Mouse (Mus musculus) hindbrain, embryonic 14.5 days (tissue): ENCODE measurements around the gene Itpr1. TPM values are rescaled to one million over a fixed set of nuclear protein-coding genes. Genes with fewer than 3 reads are reported as not detected.

Experiments used
- ATAC-seq: fragments of 200-750 bp; cut with Nextera tagmentation; 2 replicates; pipeline ENCODE4 v1.8.0; 2017; ENCODE audit warnings: moderate number of reproducible peaks, mild to moderate bottlenecking, moderate TSS enrichment, moderate library complexity; ENCODE audit not compliant: low FRiP score
- DNase-seq: peaks from one replicate; pipeline ENCODE4 v3.0.0-alpha.2; 2015; ENCODE audit warnings: low spot score
- H3K27ac ChIP-seq: fragments of 300-500 bp; sonication (generic); 2 replicates; pipeline ENCODE4 v1.5.1; 2014; ENCODE audit warnings: mild to moderate bottlenecking, moderate library complexity
- H3K27me3 ChIP-seq: fragments of 300-500 bp; sonication (generic); 2 replicates; pipeline ENCODE4 v1.6.1; 2014; ENCODE audit warnings: mild to moderate bottlenecking, low read length, mixed read lengths; ENCODE audit not compliant: control insufficient read depth, insufficient read depth
- H3K36me3 ChIP-seq: fragments of 300-500 bp; sonication (generic); replicated peaks from 2 replicates; pipeline ENCODE4 v1.6.1; 2014; ENCODE audit not compliant: control insufficient read depth, insufficient read depth
- H3K4me1 ChIP-seq: fragments of 300-500 bp; sonication (generic); replicated peaks from 2 replicates; pipeline ENCODE4 v1.6.1; 2014; ENCODE audit warnings: antibody characterized with exemption, low read length, mixed read lengths; ENCODE audit not compliant: control insufficient read depth, insufficient read depth
- H3K4me2 ChIP-seq: fragments of 300-500 bp; sonication (generic); replicated peaks from 2 replicates; pipeline ENCODE4 v1.6.1; 2014; ENCODE audit warnings: mild to moderate bottlenecking, moderate library complexity
- H3K4me3 ChIP-seq: fragments of 300-500 bp; sonication (generic); replicated peaks from 2 replicates; pipeline ENCODE4 v1.5.1; 2014; ENCODE audit warnings: mild to moderate bottlenecking, low read length
- H3K9ac ChIP-seq: fragments of 300-500 bp; sonication (generic); 2 replicates; pipeline ENCODE4 v1.6.1; 2014
- H3K9me3 ChIP-seq: fragments of 300-500 bp; sonication (generic); 2 replicates; pipeline ENCODE4 v1.6.1; 2016; ENCODE audit warnings: low read length; ENCODE audit not compliant: control insufficient read depth
- WGBS: fragments of 180-500 bp; shearing (Covaris S2); extraction: QIAGEN DNeasy Blood & Tissue Kit; methylation state at CpG from one replicate; pipeline ENCODE4 v1.1.7; 2014; 5-methylcytosine and 5-hydroxymethylcytosine counted together
- polyA plus RNA-seq: library from polyadenylated mRNA; unstranded; fragments of >200 nt; fragmentation: Nextera tagmentation; extraction: Ambion mirVana; gene quantifications from 2 replicates; pipeline ENCODE4 v1.2.1, GENCODE M21; 2014

Gene Itpr1
- polyA plus RNA-seq, 1 experiment from 2014 or later: 6.5 TPM

DNA sequence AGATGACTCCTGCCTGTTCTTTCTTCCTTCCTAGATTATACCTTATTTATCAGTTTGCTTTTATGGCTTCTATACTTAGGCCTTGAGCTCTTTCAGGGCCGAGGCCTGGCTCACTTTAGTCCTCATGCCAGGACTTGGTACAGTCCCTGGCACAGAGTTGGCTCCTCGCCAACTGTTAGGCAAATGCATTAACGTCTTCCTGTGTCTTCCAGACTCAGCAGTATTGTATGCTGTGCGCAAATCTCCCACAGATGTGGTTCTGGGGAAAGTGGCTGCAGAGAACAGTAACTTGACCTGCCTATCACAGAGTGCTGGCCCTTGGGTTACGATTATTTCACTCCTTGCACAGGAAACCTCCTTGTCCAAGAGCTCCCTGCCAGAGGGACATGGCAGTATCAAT is 27.9 kb downstream of the Itpr1 start:
- Histone ChIP-seq H3K27me3 (no peaks in the 10 kb centered on the region), H3K27ac (peak overlapping the region; percentile 33), H3K4me2 (no peak overlapping the region), H3K4me1 (0 out of 2 replicates have a peak, but pooled peaks cover 2% of the 10 kb centered on the region), H3K4me3 (no peak overlapping the region), H3K9me3 (no peaks in the 10 kb centered on the region), H3K9ac (no peak overlapping the region), H3K36me3 (no peaks in the 10 kb centered on the region)
- WGBS: 59% methylated on average over 5 of the region's 5 CpGs
- ATAC-seq (no peak), DNase-seq (no peak)

DNA sequence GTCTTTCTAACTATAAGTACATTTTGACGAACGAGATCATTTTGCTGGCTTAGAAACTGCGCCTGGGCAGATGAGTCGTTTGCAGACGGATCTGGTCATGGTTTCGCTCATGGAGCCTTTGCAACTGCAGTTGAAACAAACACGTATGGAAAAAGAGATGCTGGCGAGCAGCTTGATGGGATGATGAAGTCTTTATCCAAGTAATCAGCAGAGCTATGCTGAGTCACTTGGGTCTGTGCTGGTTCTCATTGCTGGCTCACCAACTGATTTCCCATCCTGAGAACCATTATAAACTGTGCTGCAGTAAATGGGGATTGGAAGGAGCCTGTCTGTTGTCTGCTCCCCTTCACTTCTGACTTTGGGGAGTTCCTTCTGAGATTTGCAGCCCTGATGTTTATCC is 31.7 kb downstream of the Itpr1 start:
- Histone ChIP-seq H3K9me3 (no peaks in the 10 kb centered on the region), H3K27ac (no peak overlapping the region), H3K9ac (no peak overlapping the region), H3K27me3 (no peaks in the 10 kb centered on the region), H3K4me2 (no peak overlapping the region), H3K4me1 (peaks cover 13% of the 10 kb centered on the region; the same call in 1 of the 2 replicates), H3K36me3 (no peaks in the 10 kb centered on the region), H3K4me3 (no peak overlapping the region)
- WGBS: 92% methylated on average over 8 of the region's 8 CpGs
- DNase-seq (no peak), ATAC-seq (no peak)

GRCm38 (mm10) chr6:108246369-108247085 is 33.6 kb downstream of the Itpr1 start:
- Histone ChIP-seq H3K9me3 (no peaks in the 10 kb centered on the region), H3K9ac (no peak overlapping the region), H3K36me3 (no peaks in the 10 kb centered on the region), H3K27me3 (no peaks in the 10 kb centered on the region), H3K4me3 (no peak overlapping the region), H3K27ac (no peak overlapping the region), H3K4me1 (peaks cover 19% of the 10 kb centered on the region; the same call in 1 of the 2 replicates), H3K4me2 (no peak overlapping the region)
- ATAC-seq (no peak), DNase-seq (no peak)
- WGBS: 83% methylated on average over 3 of the region's 3 CpGs

DNA sequence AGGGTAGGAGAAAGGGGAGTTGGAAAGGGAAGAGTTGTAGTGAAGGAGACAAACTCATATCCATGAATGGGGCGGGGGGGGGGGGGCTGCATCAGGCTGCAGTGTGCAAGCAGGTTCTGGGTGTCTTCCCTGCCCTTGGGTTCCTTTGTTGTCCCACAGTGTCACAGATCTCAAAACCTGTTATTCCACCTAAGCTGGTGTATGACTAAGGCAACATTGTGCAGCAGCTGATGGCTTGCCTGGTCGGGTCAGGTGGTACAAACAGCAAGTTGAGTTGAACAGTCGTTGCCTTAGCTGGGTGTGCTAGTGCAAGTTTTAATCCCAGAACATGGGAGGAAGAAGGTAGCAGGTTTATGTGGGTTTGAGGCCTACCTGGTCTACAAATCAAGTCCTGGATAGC is 34.3 kb downstream of the Itpr1 start:
- H3K4me1 ChIP-seq: peaks cover 19% of the 10 kb centered on the region; the same call in 1 of the 2 replicates
- no peak for ATAC-seq
- no peaks in the 10 kb centered on the region for H3K9me3 ChIP-seq
- no peak overlapping the region for H3K27ac ChIP-seq
- no peak overlapping the region for H3K4me2 ChIP-seq
- WGBS: 93% methylated on average over 3 of the region's 3 CpGs
- H3K4me3 ChIP-seq: no peak overlapping the region
- no peak overlapping the region for H3K9ac ChIP-seq
- H3K36me3 ChIP-seq: no peaks in the 10 kb centered on the region
- DNase-seq: no peak
- no peaks in the 10 kb centered on the region for H3K27me3 ChIP-seq

GRCm38 (mm10) chr6:108248519-108248918 is 35.6 kb downstream of the Itpr1 start:
- H3K4me3 ChIP-seq: no peak overlapping the region

GRCm38 (mm10) chr6:108249031-108249917 is 36.4 kb downstream of the Itpr1 start:
- peak; percentile 33; the same call in 1 of the 2 replicates for ATAC-seq
- Histone ChIP-seq H3K4me1 (peaks cover 19% of the 10 kb centered on the region; the same call in 1 of the 2 replicates), H3K4me3 (no peak overlapping the region), H3K9me3 (no peaks in the 10 kb centered on the region), H3K4me2 (no peak overlapping the region), H3K27me3 (no peaks in the 10 kb centered on the region), H3K36me3 (no peaks in the 10 kb centered on the region), H3K27ac (no peak overlapping the region; the same call in 1 of the 2 replicates), H3K9ac (no peak overlapping the region)
- WGBS: 21% methylated on average over 9 of the region's 9 CpGs
- DNase-seq: no peak

More at GRCm38 (mm10) chr6:108248519-108248918, 35.6 kb downstream of the Itpr1 start:
- Histone ChIP-seq H3K4me2 (no peak overlapping the region), H3K9me3 (no peaks in the 10 kb centered on the region), H3K9ac (no peak overlapping the region), H3K27me3 (no peaks in the 10 kb centered on the region), H3K36me3 (no peaks in the 10 kb centered on the region), H3K4me1 (peaks cover 19% of the 10 kb centered on the region; the same call in 1 of the 2 replicates), H3K27ac (0 out of 2 replicates have a peak overlapping the region, but pooled peaks have one; percentile 38)
- no peak for DNase-seq
- peak; percentile 62; the same call in 1 of the 2 replicates for ATAC-seq
- WGBS: 27% methylated on average over 4 of the region's 4 CpGs

DNA sequence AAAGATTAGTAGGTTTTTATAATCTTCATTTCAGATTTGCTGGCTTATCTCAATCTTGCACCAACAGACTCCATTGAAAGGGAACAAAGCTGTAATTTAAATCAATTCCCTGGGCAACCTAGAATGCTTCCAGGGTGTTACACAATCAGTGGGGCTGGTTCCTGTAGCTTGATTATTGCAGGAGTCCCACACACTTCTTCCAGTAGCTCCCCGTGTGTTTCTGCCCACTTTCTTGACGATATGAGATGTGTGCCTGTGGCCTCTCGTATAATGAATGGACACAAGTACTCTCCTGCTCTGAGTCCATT is 37.0 kb downstream of the Itpr1 start:
- ATAC-seq (0 out of 2 replicates have a peak, but pooled peaks have one; percentile 10), DNase-seq (no peak)
- no peaks in the 10 kb centered on the region for H3K9me3 ChIP-seq
- no peak overlapping the region for H3K4me2 ChIP-seq
- peaks cover 19% of the 10 kb centered on the region; the same call in 1 of the 2 replicates for H3K4me1 ChIP-seq
- no peaks in the 10 kb centered on the region for H3K36me3 ChIP-seq
- WGBS: 40% methylated on average over 3 of the region's 3 CpGs
- H3K4me3 ChIP-seq: no peak overlapping the region
- no peaks in the 10 kb centered on the region for H3K27me3 ChIP-seq
- no peak overlapping the region for H3K9ac ChIP-seq
- 0 out of 2 replicates have a peak overlapping the region, but pooled peaks have one; percentile 38 for H3K27ac ChIP-seq

DNA sequence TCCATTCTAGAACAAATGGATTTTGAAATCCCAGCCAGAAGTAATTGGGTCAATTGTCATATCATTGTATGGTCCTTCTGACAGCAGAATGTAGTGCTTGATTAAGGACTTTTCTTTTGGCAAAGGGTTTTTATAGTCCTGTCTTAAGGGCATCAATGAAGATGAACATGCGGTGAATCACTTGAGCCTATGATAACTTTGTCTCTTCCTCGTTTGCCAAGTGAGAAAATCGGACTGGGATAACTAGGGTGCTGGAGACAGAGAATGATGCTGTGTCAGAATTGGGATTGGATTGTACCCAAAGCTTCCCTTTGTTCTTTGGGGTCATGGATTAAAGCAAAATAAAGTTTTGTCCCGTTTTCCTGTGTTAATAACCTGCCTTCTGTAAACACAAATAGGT is 37.5 kb downstream of the Itpr1 start:
- no peaks in the 10 kb centered on the region for H3K36me3 ChIP-seq
- H3K27me3 ChIP-seq: no peaks in the 10 kb centered on the region
- no peak overlapping the region for H3K4me3 ChIP-seq
- DNase-seq (no peak), ATAC-seq (no peak)
- H3K4me2 ChIP-seq: no peak overlapping the region
- no peak overlapping the region for H3K9ac ChIP-seq
- H3K4me1 ChIP-seq: peaks cover 19% of the 10 kb centered on the region; the same call in 1 of the 2 replicates
- no peaks in the 10 kb centered on the region for H3K9me3 ChIP-seq
- WGBS: 71% methylated on average over 4 of the region's 4 CpGs
- no peak overlapping the region for H3K27ac ChIP-seq
